Mouse (Mus musculus): ENCODE data around the gene Dip2a. TPM values are rescaled to one million over a fixed set of nuclear protein-coding genes. Genes with fewer than 3 reads are reported as not detected.

Dip2a gene
- 4.9 and 8.4 TPM in 2 replicates for polyA plus RNA-seq (2012; ENCODE audit: low replicate concordance)

DNA sequence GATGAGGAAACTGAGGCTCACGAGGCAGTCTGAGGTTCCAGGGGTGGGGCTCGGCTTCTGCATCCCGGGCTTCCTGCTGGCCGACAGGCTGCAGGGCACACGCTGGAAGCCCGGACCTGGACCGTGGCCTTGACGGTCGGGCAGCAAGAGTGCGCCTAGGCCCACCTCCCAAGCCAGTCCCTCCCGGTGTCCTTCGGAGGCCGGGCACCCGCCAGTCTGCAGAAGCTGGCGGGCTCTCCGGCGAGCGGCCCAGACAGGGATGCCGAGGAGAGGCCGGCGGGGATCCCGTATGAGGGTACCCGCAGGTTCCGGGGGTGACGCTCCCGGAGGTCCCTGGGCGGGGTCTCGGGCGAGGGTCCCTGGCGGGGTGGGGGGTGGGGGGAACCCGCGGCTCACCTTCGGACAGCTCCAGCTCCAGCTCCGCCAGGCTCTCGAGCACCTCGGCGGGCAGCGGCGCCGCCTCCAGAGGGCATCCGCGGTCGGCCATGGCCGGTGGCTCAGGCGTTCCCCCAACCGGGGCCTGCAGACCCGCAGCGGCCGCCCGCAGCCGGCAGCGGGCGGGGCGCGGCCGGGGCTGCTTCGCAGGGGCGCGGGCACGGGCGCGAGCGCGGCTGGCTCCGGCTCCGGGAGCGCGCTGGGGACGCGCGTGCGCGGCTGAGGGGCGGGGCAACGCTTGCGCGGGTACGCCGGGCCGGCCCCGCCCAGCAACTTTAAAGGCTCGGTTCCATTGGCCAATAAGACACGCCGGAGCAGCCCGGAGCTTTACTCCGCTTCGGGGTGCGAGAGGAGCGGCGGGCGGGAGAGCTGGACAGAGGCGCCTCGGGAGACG lies at the start of gene Dip2a:
TSS of gene Dip2a (minus strand) at position 581 of the 829 bp plus-strand sequence.

DNA sequence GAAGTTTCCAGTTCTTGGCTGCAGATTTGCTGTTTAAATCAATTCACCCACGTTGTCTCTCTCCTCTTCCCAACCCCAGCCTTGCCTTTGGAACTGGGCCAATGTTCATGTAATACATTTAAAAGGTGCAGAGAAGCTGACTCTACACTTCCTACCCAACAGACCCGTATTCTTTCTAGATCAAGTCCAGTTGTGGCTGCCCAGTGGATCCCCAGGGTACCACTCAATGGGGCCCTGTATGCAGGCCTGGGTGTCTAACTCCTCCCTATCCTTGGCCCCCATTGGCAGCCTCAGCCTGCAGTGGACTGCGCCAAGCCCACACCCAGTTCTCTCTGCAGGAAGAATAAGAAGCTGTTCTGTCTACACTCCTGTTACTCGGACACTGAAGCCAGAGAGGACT lies 91.6 kb downstream of the Dip2a start, which contains the start of gene S100b:
TSS of gene S100b (plus strand) at position 318 of the 400 bp plus-strand sequence.

DNA sequence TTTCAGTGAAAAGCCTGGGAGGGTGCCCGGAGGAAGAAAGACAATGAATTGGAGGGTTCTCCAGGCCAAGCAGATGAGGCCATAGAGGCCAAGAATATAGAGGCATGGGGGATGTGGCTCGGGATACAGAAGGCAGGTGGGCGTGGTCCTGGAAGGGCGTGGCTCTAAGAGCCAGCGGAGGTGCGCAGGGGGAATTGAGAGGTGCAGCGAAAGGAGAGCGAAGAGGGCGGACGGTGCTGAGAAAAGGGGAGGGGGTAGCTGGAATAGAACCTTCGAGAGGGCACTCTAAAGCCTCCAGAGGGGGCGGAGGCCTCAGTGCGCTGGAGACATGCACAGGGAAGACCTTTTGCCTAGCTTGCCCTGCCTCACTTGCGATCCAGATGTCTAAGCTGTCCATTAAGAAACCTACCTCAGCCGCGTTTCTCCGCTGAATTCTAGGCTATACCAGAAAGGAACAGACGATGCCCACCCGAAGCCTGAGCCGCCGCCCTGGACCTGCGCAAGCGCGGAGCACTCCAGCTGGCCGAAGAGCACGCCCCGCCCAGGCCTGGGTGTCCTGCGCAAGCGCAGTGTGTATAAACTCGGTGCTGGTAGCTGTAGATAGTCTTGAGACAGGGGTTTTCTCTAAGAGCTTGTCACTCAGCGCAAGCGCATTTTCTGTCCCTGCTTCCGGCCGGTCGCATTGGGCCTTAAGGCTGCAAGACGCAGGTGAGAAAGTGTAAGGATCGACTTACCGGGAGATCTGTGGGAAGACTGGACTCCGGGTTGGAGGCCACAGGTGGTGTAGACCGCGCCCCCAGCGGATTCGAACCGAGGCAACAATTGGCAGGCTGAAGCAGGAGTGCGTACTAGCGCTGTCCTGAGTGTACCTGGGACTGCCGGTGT lies 107.5 kb downstream of the Dip2a start, which contains the start of gene Prmt2:
TSS of gene Prmt2 (minus strand) at position 525 of the 885 bp plus-strand sequence.

Other genes starting within 250 kb of the Dip2a start
- not detected in 2 replicates for gene Slc5a4b, start 234.3 kb downstream of the Dip2a start, polyA plus RNA-seq (2012; ENCODE audit: low replicate concordance)
- not detected in 2 replicates for gene Slc5a4a, start 197.8 kb downstream of the Dip2a start, polyA plus RNA-seq (2012; ENCODE audit: low replicate concordance)
- 6.6 and 8.3 TPM in 2 replicates for gene Prmt2, start 107.4 kb downstream of the Dip2a start, polyA plus RNA-seq (2012; ENCODE audit: low replicate concordance)
- gene S100b, start 91.4 kb downstream of the Dip2a start, polyA plus RNA-seq (2012; ENCODE audit: low replicate concordance): not detected in 2 replicates
- not detected in 2 replicates for gene AC141477.1, start 95.2 kb upstream of the Dip2a start, polyA plus RNA-seq (2012; ENCODE audit: low replicate concordance)
- 31.6 and 55.9 TPM in 2 replicates for gene Pcnt, start 97.5 kb upstream of the Dip2a start, polyA plus RNA-seq (2012; ENCODE audit: low replicate concordance)
- gene 2610028H24Rik, start 103.8 kb upstream of the Dip2a start, polyA plus RNA-seq (2012; ENCODE audit: low replicate concordance): not detected in 2 replicates
- 19.0 and 23.9 TPM in 2 replicates for gene Mcm3ap, start 123.6 kb upstream of the Dip2a start, polyA plus RNA-seq (2012; ENCODE audit: low replicate concordance)
- 0.34 and 2.1 TPM in 2 replicates for gene Ybey, start 123.8 kb upstream of the Dip2a start, polyA plus RNA-seq (2012; ENCODE audit: low replicate concordance)
- gene Lss, start 186.3 kb upstream of the Dip2a start, polyA plus RNA-seq (2012; ENCODE audit: low replicate concordance): 1.9 and 4.6 TPM in 2 replicates
- gene Spatc1l, start 217.0 kb upstream of the Dip2a start, polyA plus RNA-seq (2012; ENCODE audit: low replicate concordance): 0.09 and 0.16 TPM in 2 replicates
- gene Ftcd, start 230.4 kb upstream of the Dip2a start, polyA plus RNA-seq (2012; ENCODE audit: low replicate concordance): not detected in 2 replicates